Mouse (Mus musculus): ENCODE results near the gene Nceh1. TPM values are rescaled to one million over a fixed set of nuclear protein-coding genes. Genes with fewer than 3 reads are reported as not detected.

Nceh1 gene
- polyA plus RNA-seq, 1 experiment from 2014 or later: 10.1 TPM

GRCm38 (mm10) chr3:27155856-27156593 lies 26.7 kb upstream of the Nceh1 start:
- Histone ChIP-seq H3K9me3 (ENCODE audit: control insufficient read depth, low read length) (no peaks in the 10 kb centered on the region), H3K36me3 (ENCODE audit: control insufficient read depth, insufficient read depth, low read length) (no peaks in the 10 kb centered on the region), H3K27me3 (replicated peaks; ENCODE audit: control insufficient read depth, insufficient read depth, low read length) (no peaks in the 10 kb centered on the region), H3K4me2 (ENCODE audit: low read depth, low read length) (no peak overlapping the region), H3K9ac (ENCODE audit: low read depth, low read length) (no peak overlapping the region), H3K27ac (ENCODE audit: low read length) (peak overlapping the region; percentile 83), H3K4me1 (ENCODE audit: control insufficient read depth, insufficient read depth, low read length) (peaks cover 25% of the 10 kb centered on the region), H3K4me3 (ENCODE audit: low read length) (no peak overlapping the region)
- ATAC-seq: peak; percentile 53
- WGBS: 38% methylated on average over 9 of the region's 9 CpGs

- Histone ChIP-seq H3K36me3 (ENCODE audit: control insufficient read depth, insufficient read depth, low read length) (no peaks in the 10 kb centered on the region), H3K4me1 (ENCODE audit: control insufficient read depth, insufficient read depth, low read length) (peaks cover 24% of the 10 kb centered on the region), H3K4me3 (ENCODE audit: low read length) (no peak overlapping the region), H3K27me3 (replicated peaks; ENCODE audit: control insufficient read depth, insufficient read depth, low read length) (no peaks in the 10 kb centered on the region), H3K9me3 (ENCODE audit: control insufficient read depth, low read length) (no peaks in the 10 kb centered on the region), H3K9ac (ENCODE audit: low read depth, low read length) (no peak overlapping the region), H3K27ac (ENCODE audit: low read length) (peak overlapping the region; percentile 83), H3K4me2 (ENCODE audit: low read depth, low read length) (no peak overlapping the region)
- ATAC-seq: no peak
- 50% methylated on average over 3 of the region's 3 CpGs for WGBS
These were observed 26.2 kb upstream of the Nceh1 start for GRCm38 (mm10) chr3:27156594-27156949.

- WGBS: 43% methylated on average over 4 of the region's 4 CpGs
- peaks cover 14% of the 10 kb centered on the region for H3K4me1 ChIP-seq (ENCODE audit: control insufficient read depth, insufficient read depth, low read length)
- H3K4me3 ChIP-seq (ENCODE audit: low read length): no peak overlapping the region
- no peaks in the 10 kb centered on the region for H3K27me3 ChIP-seq (replicated peaks; ENCODE audit: control insufficient read depth, insufficient read depth, low read length)
- H3K4me2 ChIP-seq (ENCODE audit: low read depth, low read length): no peak overlapping the region
- no peak overlapping the region for H3K27ac ChIP-seq (ENCODE audit: low read length)
- no peaks in the 10 kb centered on the region for H3K36me3 ChIP-seq (ENCODE audit: control insufficient read depth, insufficient read depth, low read length)
- no peaks in the 10 kb centered on the region for H3K9me3 ChIP-seq (ENCODE audit: control insufficient read depth, low read length)
- no peak overlapping the region for H3K9ac ChIP-seq (ENCODE audit: low read depth, low read length)
- no peak for ATAC-seq
These were observed 23.9 kb upstream of the Nceh1 start for GRCm38 (mm10) chr3:27158910-27159309.

GRCm38 (mm10) chr3:27161645-27162409 lies 20.9 kb upstream of the Nceh1 start:
- H3K4me3 ChIP-seq (ENCODE audit: low read length): no peak overlapping the region
- no peak overlapping the region for H3K27ac ChIP-seq (ENCODE audit: low read length)
- H3K36me3 ChIP-seq (ENCODE audit: control insufficient read depth, insufficient read depth, low read length): no peaks in the 10 kb centered on the region
- no peak overlapping the region for H3K4me2 ChIP-seq (ENCODE audit: low read depth, low read length)
- H3K9me3 ChIP-seq (ENCODE audit: control insufficient read depth, low read length): no peaks in the 10 kb centered on the region
- H3K9ac ChIP-seq (ENCODE audit: low read depth, low read length): no peak overlapping the region
- WGBS: 72% methylated on average over 6 of the region's 6 CpGs
- ATAC-seq: 0 out of 2 replicates have a peak, but pooled peaks have one; percentile 13
- H3K4me1 ChIP-seq (ENCODE audit: control insufficient read depth, insufficient read depth, low read length): peaks cover 4% of the 10 kb centered on the region; the same call in 1 of the 2 replicates
- no peaks in the 10 kb centered on the region for H3K27me3 ChIP-seq (replicated peaks; ENCODE audit: control insufficient read depth, insufficient read depth, low read length)

GRCm38 (mm10) chr3:27162410-27162804 lies 20.4 kb upstream of the Nceh1 start:
- H3K27me3 ChIP-seq (replicated peaks; ENCODE audit: control insufficient read depth, insufficient read depth, low read length): no peaks in the 10 kb centered on the region
- H3K4me1 ChIP-seq (ENCODE audit: control insufficient read depth, insufficient read depth, low read length): 0 out of 2 replicates have a peak, but pooled peaks cover 2% of the 10 kb centered on the region
- peak; percentile 75 for ATAC-seq
- no peaks in the 10 kb centered on the region for H3K36me3 ChIP-seq (ENCODE audit: control insufficient read depth, insufficient read depth, low read length)
- H3K27ac ChIP-seq (ENCODE audit: low read length): no peak overlapping the region
- no peaks in the 10 kb centered on the region for H3K9me3 ChIP-seq (ENCODE audit: control insufficient read depth, low read length)
- WGBS: 38% methylated on average over 2 of the region's 2 CpGs
- H3K9ac ChIP-seq (ENCODE audit: low read depth, low read length): no peak overlapping the region
- no peak overlapping the region for H3K4me3 ChIP-seq (ENCODE audit: low read length)
- no peak overlapping the region for H3K4me2 ChIP-seq (ENCODE audit: low read depth, low read length)

- Histone ChIP-seq H3K4me2 (ENCODE audit: low read depth, low read length) (no peak overlapping the region), H3K4me1 (ENCODE audit: control insufficient read depth, insufficient read depth, low read length) (0 out of 2 replicates have a peak, but pooled peaks cover 2% of the 10 kb centered on the region), H3K9ac (ENCODE audit: low read depth, low read length) (no peak overlapping the region), H3K4me3 (ENCODE audit: low read length) (no peak overlapping the region), H3K36me3 (ENCODE audit: control insufficient read depth, insufficient read depth, low read length) (no peaks in the 10 kb centered on the region), H3K27me3 (replicated peaks; ENCODE audit: control insufficient read depth, insufficient read depth, low read length) (no peaks in the 10 kb centered on the region), H3K27ac (ENCODE audit: low read length) (no peak overlapping the region), H3K9me3 (ENCODE audit: control insufficient read depth, low read length) (no peaks in the 10 kb centered on the region)
- no peak for ATAC-seq
- 78% methylated on average over 3 of the region's 3 CpGs for WGBS
These were observed 17.2 kb upstream of the Nceh1 start for GRCm38 (mm10) chr3:27165481-27166065.

GRCm38 (mm10) chr3:27170257-27170656 lies 12.5 kb upstream of the Nceh1 start:
- Histone ChIP-seq H3K4me3 (ENCODE audit: low read length) (no peak overlapping the region), H3K9ac (ENCODE audit: low read depth, low read length) (no peak overlapping the region), H3K4me2 (ENCODE audit: low read depth, low read length) (no peak overlapping the region), H3K27me3 (replicated peaks; ENCODE audit: control insufficient read depth, insufficient read depth, low read length) (no peaks in the 10 kb centered on the region), H3K36me3 (ENCODE audit: control insufficient read depth, insufficient read depth, low read length) (no peaks in the 10 kb centered on the region), H3K9me3 (ENCODE audit: control insufficient read depth, low read length) (no peaks in the 10 kb centered on the region), H3K27ac (ENCODE audit: low read length) (no peak overlapping the region), H3K4me1 (ENCODE audit: control insufficient read depth, insufficient read depth, low read length) (no peaks in the 10 kb centered on the region)
- 73% methylated on average over 1 of the region's 1 CpGs for WGBS
- no peak for ATAC-seq

GRCm38 (mm10) chr3:27179711-27180110 lies 3.1 kb upstream of the Nceh1 start:
- no peak overlapping the region for H3K27ac ChIP-seq (ENCODE audit: low read length)
- no peak for ATAC-seq
- WGBS: 77% methylated on average over 8 of the region's 8 CpGs
- 0 out of 2 replicates have a peak, but pooled peaks cover 3% of the 10 kb centered on the region for H3K4me1 ChIP-seq (ENCODE audit: control insufficient read depth, insufficient read depth, low read length)
- H3K9me3 ChIP-seq (ENCODE audit: control insufficient read depth, low read length): no peaks in the 10 kb centered on the region
- no peak overlapping the region for H3K4me3 ChIP-seq (ENCODE audit: low read length)
- no peaks in the 10 kb centered on the region for H3K36me3 ChIP-seq (ENCODE audit: control insufficient read depth, insufficient read depth, low read length)
- H3K4me2 ChIP-seq (ENCODE audit: low read depth, low read length): no peak overlapping the region
- H3K27me3 ChIP-seq (replicated peaks; ENCODE audit: control insufficient read depth, insufficient read depth, low read length): no peaks in the 10 kb centered on the region
- H3K9ac ChIP-seq (ENCODE audit: low read depth, low read length): no peak overlapping the region

GRCm38 (mm10) chr3:27183601-27184175 lies 923 bp downstream of the Nceh1 start:
- Histone ChIP-seq H3K4me2 (ENCODE audit: low read depth, low read length) (peak overlapping the region; percentile 82), H3K27ac (ENCODE audit: low read length) (no peak overlapping the region), H3K27me3 (replicated peaks; ENCODE audit: control insufficient read depth, insufficient read depth, low read length) (no peaks in the 10 kb centered on the region), H3K4me3 (ENCODE audit: low read length) (peak overlapping the region; percentile 68), H3K9ac (ENCODE audit: low read depth, low read length) (peak overlapping the region; percentile 78), H3K36me3 (ENCODE audit: control insufficient read depth, insufficient read depth, low read length) (no peaks in the 10 kb centered on the region), H3K9me3 (ENCODE audit: control insufficient read depth, low read length) (no peaks in the 10 kb centered on the region), H3K4me1 (ENCODE audit: control insufficient read depth, insufficient read depth, low read length) (peaks cover 5% of the 10 kb centered on the region; the same call in 1 of the 2 replicates)
- no peak for ATAC-seq
- 9% methylated on average over 19 of the region's 19 CpGs for WGBS
